Mouse (Mus musculus) thymus, adult 2 months (tissue): ENCODE data around the gene Nudt9.

Experiments
- CTCF ChIP-seq: fragments of 200-500 bp; IDR thresholded peaks from 2 replicates; pipeline ENCODE4 v1.5.1; 2012; ENCODE audit warnings: mild to moderate bottlenecking, control low read depth, low read length, moderate library complexity, borderline replicate concordance; ENCODE audit not compliant: control insufficient read depth, poor library complexity, insufficient read depth; ENCODE audit errors: extremely low read depth
- POLR2A ChIP-seq: fragments of 200-500 bp; IDR thresholded peaks from 2 replicates; pipeline ENCODE4 v1.6.1; 2012; ENCODE audit warnings: mild to moderate bottlenecking, low read length, control low read depth, moderate library complexity; ENCODE audit not compliant: control insufficient read depth, poor library complexity, insufficient read depth; ENCODE audit errors: extremely low read depth

DNA sequence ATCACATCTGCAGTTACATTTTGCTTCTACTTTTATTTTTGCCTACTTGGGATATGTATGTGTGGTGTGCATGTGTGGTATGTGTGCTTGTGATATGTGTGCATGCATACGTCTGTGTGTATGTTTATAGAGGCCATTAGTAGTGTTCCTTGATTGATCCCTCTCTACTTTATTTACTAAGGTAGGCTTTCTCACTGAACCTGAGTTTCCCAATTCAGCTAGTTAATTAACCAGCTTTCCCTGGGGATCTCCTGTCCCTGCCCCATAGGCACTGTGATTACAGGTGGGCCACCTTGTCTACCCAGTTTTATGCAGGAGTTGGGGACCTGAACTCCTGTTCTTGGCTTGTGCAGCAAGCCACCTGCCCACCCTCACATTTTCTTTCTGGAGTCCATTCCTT lies 9.4 kb upstream of the Nudt9 start:
- no peak for TF ChIP-seq POLR2A
- TF ChIP-seq CTCF: no peak
